Mouse (Mus musculus): ENCODE measurements around the gene H2-T22. TPM values are rescaled to one million over a fixed set of nuclear protein-coding genes. Genes with fewer than 3 reads are reported as not detected.
A peak's percentile ranks its signal among the peaks of the same experiment; 100 is the strongest.

The H2-T22 gene
- polyA plus RNA-seq, 1 experiment from 2014 or later, result 6.2 TPM

DNA sequence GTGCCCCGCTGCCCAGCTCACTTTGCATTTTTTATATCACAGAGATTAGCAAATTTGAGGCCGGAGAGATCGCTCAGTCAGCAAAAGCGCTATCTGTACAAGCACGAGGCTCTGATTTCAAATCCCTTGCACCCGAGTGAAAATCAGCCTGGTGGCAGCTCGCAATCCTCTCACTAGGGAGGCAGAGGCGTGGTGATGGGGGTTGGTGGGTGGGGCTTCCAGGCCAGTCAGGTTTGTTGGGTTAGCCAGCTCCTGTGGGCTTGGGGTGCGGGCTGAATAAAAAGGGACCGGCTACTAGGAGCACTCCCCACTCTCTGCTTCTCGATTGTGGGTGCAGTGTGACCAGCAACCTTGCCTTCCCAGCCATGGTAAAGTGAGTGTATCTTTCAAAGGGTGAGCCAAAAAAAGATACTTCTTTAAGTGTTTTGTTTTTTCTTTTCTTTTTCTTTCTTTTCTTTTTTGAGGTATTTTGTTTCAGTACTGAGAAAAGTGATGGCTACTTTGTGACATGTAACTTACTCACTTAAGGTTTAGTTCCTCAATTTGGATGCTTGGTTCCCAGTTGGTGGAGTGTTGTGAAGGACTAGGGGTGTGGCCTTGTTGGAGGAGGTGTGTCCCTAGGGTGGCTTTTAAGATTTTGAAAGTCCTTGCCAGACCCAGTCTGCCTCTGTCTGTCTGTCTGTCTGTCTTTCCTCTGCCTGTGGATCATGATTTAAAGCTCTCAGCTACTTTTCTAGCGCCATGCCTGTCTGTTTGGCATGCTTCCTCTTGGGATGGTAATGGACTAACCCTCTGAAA is 44.6 kb downstream of the H2-T22 start:
- Histone ChIP-seq H3K4me3 (ENCODE audit: low read depth, low read length) (no peak overlapping the region), H3K9ac (ENCODE audit: low read length) (0 out of 2 replicates have a peak overlapping the region, but pooled peaks have one; percentile 17), H3K4me2 (ENCODE audit: low read length) (no peak overlapping the region), H3K9me3 (replicated peaks; ENCODE audit: control insufficient read depth, low read length) (no peaks in the 10 kb centered on the region), H3K36me3 (ENCODE audit: control insufficient read depth, insufficient read depth, low read length) (no peaks in the 10 kb centered on the region), H3K4me1 (ENCODE audit: control insufficient read depth, insufficient read depth, low read length) (peaks cover 4% of the 10 kb centered on the region), H3K27ac (ENCODE audit: low read depth, low read length) (no peak overlapping the region), H3K27me3 (replicated peaks; ENCODE audit: control insufficient read depth, insufficient read depth, low read length) (no peaks in the 10 kb centered on the region)
- 43% methylated on average over 12 of the region's 12 CpGs for WGBS
- DNase-seq (ENCODE audit: low spot score) (no peak), ATAC-seq (no peak)

DNA sequence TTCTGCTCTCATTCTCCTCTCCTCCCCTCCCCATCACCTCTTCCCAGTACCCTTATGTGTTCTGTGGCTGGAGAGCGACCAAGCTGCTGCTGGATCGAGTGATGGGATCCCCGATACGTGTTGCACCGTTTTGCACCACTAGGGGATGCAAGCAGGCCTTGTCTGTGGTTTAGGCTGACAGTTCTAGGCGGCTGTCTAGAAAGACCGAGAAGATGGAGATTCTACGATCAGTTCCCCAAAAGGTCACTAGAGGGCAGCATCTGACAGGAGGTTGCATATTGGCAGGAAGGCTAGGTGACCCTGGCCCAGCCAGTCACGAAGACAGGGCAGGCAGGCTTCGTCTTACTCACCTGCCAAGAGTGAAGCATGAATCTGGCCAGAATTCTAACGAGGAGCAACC is 45.6 kb downstream of the H2-T22 start:
- H3K4me2 ChIP-seq (ENCODE audit: low read length), result no peak overlapping the region
- no peak overlapping the region for H3K4me3 ChIP-seq (ENCODE audit: low read depth, low read length)
- no peak overlapping the region for H3K9ac ChIP-seq (ENCODE audit: low read length)
- no peaks in the 10 kb centered on the region for H3K36me3 ChIP-seq (ENCODE audit: control insufficient read depth, insufficient read depth, low read length)
- peaks cover 4% of the 10 kb centered on the region for H3K4me1 ChIP-seq (ENCODE audit: control insufficient read depth, insufficient read depth, low read length)
- WGBS, result under 1% methylated on average over 11 of the region's 11 CpGs
- no peaks in the 10 kb centered on the region for H3K9me3 ChIP-seq (replicated peaks; ENCODE audit: control insufficient read depth, low read length)
- no peak overlapping the region for H3K27ac ChIP-seq (ENCODE audit: low read depth, low read length)
- ATAC-seq (peak; percentile 66), DNase-seq (ENCODE audit: low spot score) (peak; percentile 95)
- H3K27me3 ChIP-seq (replicated peaks; ENCODE audit: control insufficient read depth, insufficient read depth, low read length), result no peaks in the 10 kb centered on the region

- H3K9ac ChIP-seq (ENCODE audit: low read length), result peak overlapping the region; percentile 67
- 2% methylated on average over 14 of the region's 14 CpGs for WGBS
- H3K4me2 ChIP-seq (ENCODE audit: low read length), result peak overlapping the region; percentile 76
- peaks cover 4% of the 10 kb centered on the region for H3K4me1 ChIP-seq (ENCODE audit: control insufficient read depth, insufficient read depth, low read length)
- H3K36me3 ChIP-seq (ENCODE audit: control insufficient read depth, insufficient read depth, low read length), result no peaks in the 10 kb centered on the region
- DNase-seq (ENCODE audit: low spot score), result peak; percentile 24
- ATAC-seq, result no peak
- H3K27me3 ChIP-seq (replicated peaks; ENCODE audit: control insufficient read depth, insufficient read depth, low read length), result no peaks in the 10 kb centered on the region
- peak overlapping the region; percentile 56 for H3K4me3 ChIP-seq (ENCODE audit: low read depth, low read length)
- H3K27ac ChIP-seq (ENCODE audit: low read depth, low read length), result no peak overlapping the region
- no peaks in the 10 kb centered on the region for H3K9me3 ChIP-seq (replicated peaks; ENCODE audit: control insufficient read depth, low read length)
Measured at GRCm38 (mm10) chr17:35994879-35995240, 47.7 kb downstream of the H2-T22 start.

DNA sequence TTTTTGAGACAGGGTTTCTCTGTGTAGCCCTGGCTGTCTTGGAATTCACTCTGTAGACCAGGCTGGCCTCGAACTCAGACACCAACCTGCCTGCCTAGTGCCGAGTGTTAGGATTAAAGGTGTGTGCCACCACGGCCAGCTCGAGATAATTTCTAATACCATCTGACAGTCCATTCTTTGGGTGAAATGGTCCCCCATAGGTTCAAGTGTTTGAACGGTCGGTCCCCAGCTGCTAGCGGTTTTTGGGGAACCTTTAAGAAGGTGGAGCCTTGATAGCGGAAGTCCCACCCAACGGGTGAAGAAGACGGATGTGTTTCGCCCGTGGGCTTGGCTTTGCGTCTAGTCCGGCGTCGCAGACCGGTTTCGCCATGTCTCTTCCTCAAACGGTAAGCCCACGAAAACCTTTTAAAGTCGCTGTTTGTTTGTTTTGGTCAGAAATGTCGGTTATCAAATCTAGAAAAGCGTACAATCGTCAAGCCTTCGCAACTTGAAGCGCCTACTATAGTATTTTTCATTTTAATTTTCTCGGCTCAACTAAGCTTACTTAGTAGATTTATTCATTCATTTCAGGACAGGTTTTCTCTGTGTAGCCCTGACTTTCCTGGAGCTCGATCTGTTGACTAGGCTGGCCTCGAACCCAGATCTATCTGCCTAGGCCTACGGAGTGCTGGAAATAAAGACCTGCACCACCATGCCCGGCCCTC is 48.2 kb downstream of the H2-T22 start:
- H3K27me3 ChIP-seq (replicated peaks; ENCODE audit: control insufficient read depth, insufficient read depth, low read length), result no peaks in the 10 kb centered on the region
- H3K4me2 ChIP-seq (ENCODE audit: low read length), result peak overlapping the region; percentile 76
- H3K9me3 ChIP-seq (replicated peaks; ENCODE audit: control insufficient read depth, low read length), result no peaks in the 10 kb centered on the region
- ATAC-seq (peak; percentile 78), DNase-seq (ENCODE audit: low spot score) (peak; percentile 93)
- WGBS, result 3% methylated on average over 31 of the region's 31 CpGs
- H3K4me3 ChIP-seq (ENCODE audit: low read depth, low read length), result peak overlapping the region; percentile 56
- peak overlapping the region; percentile 30; the same call in 1 of the 2 replicates for H3K27ac ChIP-seq (ENCODE audit: low read depth, low read length)
- peak overlapping the region; percentile 67 for H3K9ac ChIP-seq (ENCODE audit: low read length)
- peaks cover 4% of the 10 kb centered on the region for H3K4me1 ChIP-seq (ENCODE audit: control insufficient read depth, insufficient read depth, low read length)
- peaks cover 4% of the 10 kb centered on the region; the same call in 1 of the 2 replicates for H3K36me3 ChIP-seq (ENCODE audit: control insufficient read depth, insufficient read depth, low read length)

DNA sequence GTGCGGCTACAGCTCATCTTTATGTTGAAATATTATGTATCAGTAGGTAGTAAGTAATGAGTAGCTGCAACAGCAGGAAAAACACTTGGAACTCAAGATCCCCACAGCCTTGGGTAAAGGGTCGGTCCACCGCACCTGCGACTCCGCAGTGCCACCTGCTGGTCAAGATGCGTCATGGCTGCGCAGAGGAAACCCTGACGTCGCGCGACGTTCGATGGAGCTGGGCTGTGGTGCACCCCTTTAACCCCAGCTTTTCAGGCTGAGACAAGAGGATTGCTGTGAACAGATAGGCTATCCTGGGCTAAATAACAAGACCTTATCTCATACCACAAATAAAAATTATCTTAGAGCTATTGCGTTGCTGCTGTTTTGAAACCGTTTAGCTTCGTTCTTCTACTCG is 48.9 kb downstream of the H2-T22 start:
- H3K4me2 ChIP-seq (ENCODE audit: low read length), result peak overlapping the region; percentile 76
- H3K4me3 ChIP-seq (ENCODE audit: low read depth, low read length), result peak overlapping the region; percentile 56; the same call in 1 of the 2 replicates
- DNase-seq (ENCODE audit: low spot score) (peak; percentile 88), ATAC-seq (peak; percentile 79)
- no peaks in the 10 kb centered on the region for H3K27me3 ChIP-seq (replicated peaks; ENCODE audit: control insufficient read depth, insufficient read depth, low read length)
- no peak overlapping the region for H3K9ac ChIP-seq (ENCODE audit: low read length)
- 8% methylated on average over 17 of the region's 17 CpGs for WGBS
- no peak overlapping the region for H3K27ac ChIP-seq (ENCODE audit: low read depth, low read length)
- no peaks in the 10 kb centered on the region for H3K9me3 ChIP-seq (replicated peaks; ENCODE audit: control insufficient read depth, low read length)
- peaks cover 10% of the 10 kb centered on the region; the same call in 1 of the 2 replicates for H3K36me3 ChIP-seq (ENCODE audit: control insufficient read depth, insufficient read depth, low read length)
- H3K4me1 ChIP-seq (ENCODE audit: control insufficient read depth, insufficient read depth, low read length), result peaks cover 4% of the 10 kb centered on the region

GRCm38 (mm10) chr17:35991781-35992180 is 50.8 kb downstream of the H2-T22 start:
- Histone ChIP-seq H3K36me3 (ENCODE audit: control insufficient read depth, insufficient read depth, low read length) (peaks cover 29% of the 10 kb centered on the region), H3K4me1 (ENCODE audit: control insufficient read depth, insufficient read depth, low read length) (peaks cover 4% of the 10 kb centered on the region), H3K4me2 (ENCODE audit: low read length) (no peak overlapping the region), H3K9me3 (replicated peaks; ENCODE audit: control insufficient read depth, low read length) (no peaks in the 10 kb centered on the region), H3K27ac (ENCODE audit: low read depth, low read length) (no peak overlapping the region), H3K9ac (ENCODE audit: low read length) (no peak overlapping the region), H3K27me3 (replicated peaks; ENCODE audit: control insufficient read depth, insufficient read depth, low read length) (no peaks in the 10 kb centered on the region), H3K4me3 (ENCODE audit: low read depth, low read length) (no peak overlapping the region)
- ATAC-seq (no peak), DNase-seq (ENCODE audit: low spot score) (no peak)
- WGBS, result 48% methylated on average over 10 of the region's 10 CpGs

Other genes starting within 250 kb of the H2-T22 start
- 4.6 and 5.0 TPM in 2 replicates for gene Ier3, start 221.1 kb downstream of the H2-T22 start, polyA plus RNA-seq (2014; fragmentation: Nextera tagmentation; extraction: Ambion mirVana)
- gene Flot1, start 219.5 kb downstream of the H2-T22 start, polyA plus RNA-seq (2014; fragmentation: Nextera tagmentation; extraction: Ambion mirVana), result 68.5 and 78.2 TPM in 2 replicates
- gene Tubb5, start 204.4 kb downstream of the H2-T22 start, polyA plus RNA-seq (2014; fragmentation: Nextera tagmentation; extraction: Ambion mirVana), result 2,004 and 2,051 TPM in 2 replicates
- 12.2 and 14.4 TPM in 2 replicates for gene Mdc1, start 201.2 kb downstream of the H2-T22 start, polyA plus RNA-seq (2014; fragmentation: Nextera tagmentation; extraction: Ambion mirVana)
- 23.9 and 29.6 TPM in 2 replicates for gene Nrm, start 181.4 kb downstream of the H2-T22 start, polyA plus RNA-seq (2014; fragmentation: Nextera tagmentation; extraction: Ambion mirVana)
- gene Ppp1r18, start 177.2 kb downstream of the H2-T22 start, polyA plus RNA-seq (2014; fragmentation: Nextera tagmentation; extraction: Ambion mirVana), result 21.2 and 22.0 TPM in 2 replicates
- 29.3 and 31.8 TPM in 2 replicates for gene Dhx16, start 162.9 kb downstream of the H2-T22 start, polyA plus RNA-seq (2014; fragmentation: Nextera tagmentation; extraction: Ambion mirVana)
- 30.4 and 34.3 TPM in 2 replicates for gene 2310061I04Rik, start 145.3 kb downstream of the H2-T22 start, polyA plus RNA-seq (2014; fragmentation: Nextera tagmentation; extraction: Ambion mirVana)
- 313 and 439 TPM in 2 replicates for gene Atat1, start 132.7 kb downstream of the H2-T22 start, polyA plus RNA-seq (2014; fragmentation: Nextera tagmentation; extraction: Ambion mirVana)
- 58.4 and 68.8 TPM in 2 replicates for gene Mrps18b, start 126.4 kb downstream of the H2-T22 start, polyA plus RNA-seq (2014; fragmentation: Nextera tagmentation; extraction: Ambion mirVana)
- 34.9 and 44.5 TPM in 2 replicates for gene Ppp1r10, start 126.3 kb downstream of the H2-T22 start, polyA plus RNA-seq (2014; fragmentation: Nextera tagmentation; extraction: Ambion mirVana)
- 55.8 and 78.1 TPM in 2 replicates for gene Abcf1, start 73.0 kb downstream of the H2-T22 start, polyA plus RNA-seq (2014; fragmentation: Nextera tagmentation; extraction: Ambion mirVana)
- gene Gnl1, start 62.9 kb downstream of the H2-T22 start, polyA plus RNA-seq (2014; fragmentation: Nextera tagmentation; extraction: Ambion mirVana), result 27.9 and 35.7 TPM in 2 replicates
- 58.5 and 69.8 TPM in 2 replicates for gene Prr3, start 62.5 kb downstream of the H2-T22 start, polyA plus RNA-seq (2014; fragmentation: Nextera tagmentation; extraction: Ambion mirVana)
- gene H2-T24, start 22.2 kb downstream of the H2-T22 start, polyA plus RNA-seq (2014; fragmentation: Nextera tagmentation; extraction: Ambion mirVana), result 2.3 and 4.8 TPM in 2 replicates
- gene H2-T23, start 9.9 kb downstream of the H2-T22 start, polyA plus RNA-seq (2014; fragmentation: Nextera tagmentation; extraction: Ambion mirVana), result 4.5 and 5.6 TPM in 2 replicates
- gene Gm6034, start 214 bp upstream of the H2-T22 start, polyA plus RNA-seq (2014; fragmentation: Nextera tagmentation; extraction: Ambion mirVana), result not detected in 2 replicates
- gene Gm11127, start 15.6 kb upstream of the H2-T22 start, polyA plus RNA-seq (2014; fragmentation: Nextera tagmentation; extraction: Ambion mirVana), result not detected in 2 replicates
- gene Gm19684, start 78.9 kb upstream of the H2-T22 start, polyA plus RNA-seq (2014; fragmentation: Nextera tagmentation; extraction: Ambion mirVana), result not detected in 2 replicates
- gene Gm7030, start 86.7 kb upstream of the H2-T22 start, polyA plus RNA-seq (2014; fragmentation: Nextera tagmentation; extraction: Ambion mirVana), result not detected in 2 replicates
- not detected in 2 replicates for gene Gm8909, start 125.8 kb upstream of the H2-T22 start, polyA plus RNA-seq (2014; fragmentation: Nextera tagmentation; extraction: Ambion mirVana)
- not detected in 2 replicates for gene H2-T3, start 147.5 kb upstream of the H2-T22 start, polyA plus RNA-seq (2014; fragmentation: Nextera tagmentation; extraction: Ambion mirVana)
- 103 and 128 TPM in 2 replicates for gene Rpp21, start 215.3 kb upstream of the H2-T22 start, polyA plus RNA-seq (2014; fragmentation: Nextera tagmentation; extraction: Ambion mirVana)
- gene Trim39, start 229.5 kb upstream of the H2-T22 start, polyA plus RNA-seq (2014; fragmentation: Nextera tagmentation; extraction: Ambion mirVana), result 13.3 and 15.2 TPM in 2 replicates
- gene H2-M10.2, start 243.7 kb upstream of the H2-T22 start, polyA plus RNA-seq (2014; fragmentation: Nextera tagmentation; extraction: Ambion mirVana), result not detected in 2 replicates